Mouse (Mus musculus) spleen, adult 12 weeks (tissue): Measurements from ENCODE around the gene Cyba.

ENCODE experiments used
- DNase-seq: peaks from one replicate; pipeline ENCODE4 v3.0.0; 2022; ENCODE audit warnings: low spot score

Gene Cyba

DNA sequence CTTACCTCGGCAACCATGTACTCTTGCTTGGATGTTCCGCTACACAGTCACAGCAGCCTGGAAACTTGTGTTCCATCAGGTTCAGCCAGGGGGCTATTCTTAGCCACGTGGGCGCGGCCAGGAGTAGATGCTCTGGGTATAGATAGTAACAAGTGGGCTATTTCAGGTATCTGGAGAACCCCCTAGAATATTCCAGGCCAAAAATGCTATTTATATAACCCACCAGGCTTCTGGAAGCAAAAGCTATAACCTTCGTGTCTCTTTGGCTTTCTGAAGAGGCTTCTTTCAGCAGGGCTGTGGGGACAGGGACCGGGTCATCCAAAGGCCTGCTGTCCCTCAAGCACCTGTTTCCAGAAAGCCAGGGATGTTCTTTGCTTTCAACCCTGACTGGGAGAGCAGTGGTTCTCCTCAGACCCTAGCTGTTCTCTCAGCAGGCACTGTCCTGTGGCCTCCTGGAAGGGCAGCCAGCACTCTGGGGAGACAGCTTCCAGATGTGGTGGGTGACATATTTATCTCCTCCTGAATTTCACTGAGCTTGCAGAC lies 18.5 kb upstream of the Cyba start:
- no peak for DNase-seq

- DNase-seq, result no peak
Measured at GRCm38 (mm10) chr8:122445203-122445602, 12.5 kb upstream of the Cyba start.

DNA sequence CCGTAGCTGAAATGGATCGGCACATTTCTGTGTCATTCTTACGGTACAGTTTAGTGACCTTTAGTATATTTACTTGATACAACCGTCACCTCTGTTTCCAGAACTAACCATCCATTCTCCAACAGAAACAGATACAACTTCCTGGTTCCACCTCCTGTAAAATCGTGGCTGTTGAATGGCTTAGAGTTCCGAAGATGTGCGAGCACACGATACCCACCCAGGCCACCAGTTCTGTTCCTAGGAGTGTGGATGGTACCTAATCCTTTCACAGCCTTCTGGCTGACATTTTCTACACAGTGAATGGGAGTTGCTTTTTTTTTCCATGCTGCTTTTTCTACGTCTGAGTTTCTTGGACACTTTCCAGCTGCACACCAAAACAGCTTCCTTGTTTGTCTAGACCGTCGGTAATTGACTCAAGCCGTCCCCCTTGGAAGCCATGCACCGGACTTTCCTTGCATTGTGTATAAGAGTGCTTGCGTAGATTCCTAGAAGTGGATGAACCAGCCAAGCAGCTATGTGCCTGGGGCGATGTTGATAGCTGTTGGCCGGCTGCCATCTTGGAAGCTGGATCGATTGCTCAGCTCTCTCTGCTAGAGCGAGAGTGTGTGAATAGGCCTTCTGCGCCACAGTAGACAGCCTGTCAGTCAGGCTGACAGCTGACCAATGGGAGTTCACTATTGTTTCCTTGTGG lies 11.5 kb upstream of the Cyba start:
- DNase-seq, result peak; percentile 69

- peak; percentile 95 for DNase-seq
Measured at GRCm38 (mm10) chr8:122443262-122444006, 10.7 kb upstream of the Cyba start, which contains the start of gene Mvd. Gene Mvd, minus strand, starts transcription at chr8:122443422.

DNA sequence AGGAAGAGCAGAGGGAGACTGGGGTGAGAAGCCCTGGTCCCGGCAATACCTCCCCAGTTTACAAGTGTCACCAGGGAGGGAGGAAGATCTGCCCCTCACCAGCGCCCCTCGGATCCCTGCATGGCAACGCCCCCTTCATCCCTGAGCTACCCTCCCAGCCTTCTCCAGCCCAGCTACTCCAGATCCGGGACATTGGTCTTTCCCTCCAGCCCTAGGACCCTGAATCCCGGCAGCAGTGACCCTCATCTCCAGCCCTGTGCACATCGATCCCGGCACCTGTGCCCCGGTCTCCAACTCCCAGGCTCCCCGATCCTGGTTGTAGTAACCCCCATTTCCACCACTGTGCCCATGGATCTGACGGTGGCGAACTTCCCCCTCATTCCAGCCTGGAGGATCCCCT lies 10.1 kb upstream of the Cyba start:
- DNase-seq, result no peak

GRCm38 (mm10) chr8:122442356-122442755 lies 9.6 kb upstream of the Cyba start:
- no peak for DNase-seq

DNA sequence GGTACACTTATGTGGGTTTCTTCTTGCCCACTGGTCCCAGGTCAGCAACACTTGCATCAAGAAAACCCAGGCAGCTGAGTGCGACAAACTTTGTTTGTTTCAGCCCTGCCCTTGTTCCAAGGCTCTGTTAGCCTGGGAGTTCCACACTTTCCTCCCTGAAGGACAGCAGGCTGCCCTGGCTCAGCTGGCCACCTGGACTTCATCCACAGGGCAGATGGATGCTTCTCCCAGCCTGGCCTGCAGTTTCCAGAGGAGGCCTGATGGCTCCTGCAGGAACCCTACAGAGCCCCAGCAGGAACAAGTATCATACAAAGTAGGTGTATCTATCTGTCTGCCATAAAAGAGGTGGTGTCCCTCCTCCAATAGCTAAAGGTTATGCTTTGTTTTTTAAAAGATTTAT lies 8.6 kb upstream of the Cyba start:
- no peak for DNase-seq

GRCm38 (mm10) chr8:122439336-122439735 lies 6.6 kb upstream of the Cyba start:
- DNase-seq, result no peak

DNA sequence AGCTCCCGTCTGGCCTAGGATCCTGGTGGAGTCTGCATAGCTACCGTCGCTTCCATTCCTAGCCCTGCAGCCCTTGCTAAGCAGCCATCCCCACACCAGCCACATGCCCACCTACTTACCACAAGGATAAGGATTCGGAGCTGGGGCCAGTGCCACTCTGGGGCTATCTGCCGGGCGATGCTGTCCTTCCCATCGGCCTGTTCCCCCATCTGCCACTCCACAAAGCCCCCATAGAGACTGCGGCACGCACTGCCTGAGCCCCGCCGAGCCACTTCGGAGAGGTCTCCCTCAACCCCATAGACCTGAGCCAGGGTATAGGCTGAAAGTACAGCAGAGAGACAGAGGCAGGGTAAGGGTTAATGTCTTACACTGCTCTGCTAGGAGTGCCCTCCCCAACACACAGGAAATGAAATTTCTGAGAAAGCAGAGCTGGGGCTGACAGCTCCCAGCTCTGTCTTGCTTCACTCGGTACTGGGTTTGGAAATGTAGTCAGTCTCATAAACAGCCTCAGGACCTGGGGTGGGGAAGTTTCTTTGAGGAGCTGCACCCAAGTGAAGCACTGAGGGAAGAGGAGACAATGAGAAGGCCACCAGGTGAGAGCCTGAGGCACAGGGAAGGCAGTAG lies 5.1 kb upstream of the Cyba start:
- DNase-seq, result no peak

DNA sequence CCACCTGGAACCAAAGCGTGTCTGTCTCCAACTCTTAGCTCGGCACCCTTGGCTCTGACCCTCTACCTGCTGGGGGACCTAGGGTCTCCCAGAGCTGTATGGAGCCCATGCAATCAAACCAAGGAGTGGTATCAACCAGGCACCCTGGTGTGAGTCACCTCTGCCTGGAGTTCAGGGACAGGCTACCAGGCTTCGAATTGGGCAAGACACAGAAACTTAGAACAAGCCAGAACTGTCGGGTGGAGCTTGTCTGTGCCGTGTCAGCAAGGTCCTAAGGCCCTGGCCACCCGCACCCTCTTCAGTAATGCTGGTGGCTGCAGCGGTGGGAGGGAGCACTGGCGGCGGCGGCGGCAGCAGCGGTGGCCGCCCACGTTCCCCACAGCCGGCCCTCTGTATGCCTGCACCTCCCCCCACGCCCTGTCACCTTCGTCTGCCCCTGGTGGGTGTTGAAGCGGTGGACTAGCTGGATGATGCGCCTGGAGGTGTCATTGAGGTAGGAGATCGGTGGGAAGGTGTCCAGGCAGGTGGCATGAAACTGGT lies 3.9 kb upstream of the Cyba start:
- DNase-seq, result no peak

DNA sequence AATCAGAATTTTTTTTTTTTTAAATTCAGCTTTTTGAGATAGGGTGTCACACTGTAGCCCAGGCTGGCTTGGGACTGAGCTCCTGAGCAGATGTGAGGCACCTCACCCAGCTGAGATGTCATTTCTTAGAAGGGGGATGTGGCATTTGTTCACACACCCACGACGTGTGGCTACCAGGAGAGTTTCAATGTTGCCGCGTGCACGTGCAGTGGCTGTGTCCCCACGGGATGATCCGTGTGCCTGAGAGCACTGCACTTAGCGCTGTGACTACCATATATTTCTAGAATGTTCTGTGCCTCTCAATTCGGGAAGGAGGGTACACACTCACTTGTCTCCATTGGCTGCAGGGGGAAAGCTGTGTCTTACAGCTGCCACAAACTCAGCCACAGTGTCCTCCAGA lies 3.4 kb upstream of the Cyba start:
- DNase-seq, result no peak

DNA sequence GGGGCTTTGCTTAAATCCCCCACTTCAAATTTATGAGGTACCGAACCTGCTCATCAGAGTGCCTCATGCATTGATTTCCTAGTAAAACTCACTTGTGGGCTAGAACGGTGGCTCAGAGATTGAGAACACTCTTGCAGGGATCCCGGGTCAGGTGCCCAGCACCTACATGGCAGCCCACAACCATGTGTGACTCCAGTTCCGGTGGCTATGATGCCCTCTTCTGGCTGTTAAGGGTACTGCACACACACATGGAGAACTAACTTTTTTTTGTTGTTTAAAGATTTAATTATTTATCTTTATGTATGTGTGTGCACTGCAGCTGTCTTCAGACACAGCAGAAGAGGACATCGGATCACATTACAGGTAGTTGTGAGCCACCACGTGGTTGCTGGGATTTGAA lies 2.6 kb upstream of the Cyba start:
- no peak for DNase-seq

DNA sequence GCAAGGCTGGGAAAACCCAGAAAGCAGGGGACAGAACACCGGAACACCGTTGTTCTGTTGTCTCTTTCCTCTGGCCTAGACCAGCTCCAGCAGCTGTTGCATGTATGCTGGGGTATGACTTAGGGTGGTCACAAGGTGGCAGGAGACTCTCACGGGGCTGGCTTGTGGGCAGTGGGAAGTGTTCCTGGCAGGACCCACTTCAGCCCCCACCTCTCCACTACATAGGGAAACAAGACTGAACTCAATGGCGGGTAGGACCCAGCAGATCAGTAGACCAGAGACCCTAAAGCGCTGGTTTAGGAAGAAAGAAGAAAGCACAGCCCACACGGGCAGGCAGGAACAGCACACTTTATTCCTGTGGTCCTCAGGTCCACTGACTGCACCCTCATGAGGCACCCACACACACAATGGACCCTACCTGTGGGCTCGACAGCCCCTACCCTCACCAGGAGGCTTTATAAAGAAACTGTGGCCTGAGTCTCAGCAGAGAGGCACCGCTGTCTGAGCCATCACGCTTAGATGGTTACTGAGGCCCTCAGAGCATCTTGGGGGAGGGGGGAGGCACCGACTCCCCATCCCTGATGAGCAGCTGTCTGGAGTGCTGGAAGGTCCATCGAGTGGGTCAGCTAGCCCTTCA lies 657 bp upstream of the Cyba start:
- no peak for DNase-seq

GRCm38 (mm10) chr8:122431694-122432442 lies 862 bp downstream of the Cyba start:
- DNase-seq, result peak; percentile 25

GRCm38 (mm10) chr8:122430646-122431045 lies 2.1 kb downstream of the Cyba start:
- DNase-seq, result no peak

GRCm38 (mm10) chr8:122430058-122430636 lies 2.6 kb downstream of the Cyba start:
- DNase-seq, result peak; percentile 50

DNA sequence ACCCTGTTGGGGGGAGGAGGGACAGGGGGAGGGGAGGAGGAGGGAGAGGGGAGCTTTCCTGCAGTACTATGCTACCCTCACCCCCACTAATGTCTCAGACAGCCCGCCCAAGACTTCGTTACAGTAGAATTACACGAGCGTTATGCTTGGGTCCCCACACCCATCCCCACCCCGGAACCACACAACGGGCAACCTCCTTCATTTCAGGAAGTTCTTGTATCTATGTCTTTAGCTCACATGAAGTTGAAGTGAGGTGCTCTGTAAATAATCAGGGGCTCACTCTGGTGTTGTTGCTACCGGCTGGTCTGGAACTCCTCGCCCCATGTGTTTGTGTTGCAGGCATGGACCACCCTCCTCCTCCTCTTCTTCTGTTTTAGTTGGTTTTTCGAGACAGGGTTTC lies 4.6 kb downstream of the Cyba start:
- no peak for DNase-seq

- no peak for DNase-seq
Measured at GRCm38 (mm10) chr8:122427607-122428006, 5.1 kb downstream of the Cyba start.

DNA sequence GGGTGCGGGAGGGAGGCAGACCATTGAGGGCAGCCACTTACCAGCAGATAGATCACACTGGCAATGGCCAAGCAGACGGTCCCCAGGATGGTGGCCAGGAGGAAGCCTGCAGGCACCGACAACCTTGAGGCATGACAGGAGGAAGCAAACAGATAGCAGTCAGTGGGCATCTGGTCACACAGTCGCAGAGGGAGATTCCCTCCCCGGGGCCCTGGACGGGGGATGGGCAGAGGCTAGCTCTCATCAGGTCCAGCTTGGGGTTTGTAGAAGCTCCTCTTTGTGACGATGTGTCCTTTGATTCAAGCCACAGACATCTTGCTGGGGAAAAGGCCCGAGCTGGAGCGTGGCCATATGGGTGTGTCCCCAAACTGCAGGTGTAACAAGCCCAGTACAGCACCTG lies 6.6 kb downstream of the Cyba start:
- DNase-seq, result no peak

GRCm38 (mm10) chr8:122423659-122424058 lies 9.1 kb downstream of the Cyba start:
- no peak for DNase-seq

- DNase-seq, result no peak
Measured at GRCm38 (mm10) chr8:122423217-122423616, 9.5 kb downstream of the Cyba start.
